Mouse (Mus musculus) kidney, adult 9 months (tissue): ENCODE measurements at regions not wholly inside any gene's neighbourhood (a gene's known extent, or its start where the extent isn't known, plus 50 kb on each side); places are given as distances from the start of the nearest gene placed in this dataset.

Experiments used
- DNase-seq: peaks from one replicate; pipeline ENCODE4 v3.0.0; 2022

GRCm38 (mm10) chr13:88144591-88144990 lies 676.7 kb upstream of the Edil3 start:
- no peak for DNase-seq

GRCm38 (mm10) chr13:88186579-88186978 lies 634.7 kb upstream of the Edil3 start:
- no peak for DNase-seq

GRCm38 (mm10) chr13:88201717-88202323 lies 619.5 kb upstream of the Edil3 start:
- peak; percentile 71 for DNase-seq

- DNase-seq, result no peak
Observed at GRCm38 (mm10) chr13:88240448-88240847, 580.8 kb upstream of the Edil3 start.
